Mouse (Mus musculus): ENCODE data around the gene Ap3m1. TPM values are rescaled to one million over a fixed set of nuclear protein-coding genes. Genes with fewer than 3 reads are reported as not detected.
A peak's percentile ranks its signal among the peaks of the same experiment; 100 is the strongest.

Ap3m1 gene
- polyA plus RNA-seq, 1 experiment = 30.1 TPM

- 29% methylated on average over 11 of the region's 11 CpGs for WGBS
- no peak for TF ChIP-seq POLR2A (IDR thresholded peaks at IDR 0.05; ENCODE audit: borderline replicate concordance, extremely low read depth, low read depth, low read length)
- TF ChIP-seq CTCF (IDR thresholded peaks at IDR 0.05; ENCODE audit: insufficient read depth, low read length) = no peak
- peak overlapping the region; percentile 2 for H3K4me3 ChIP-seq (replicated peaks; ENCODE audit: extremely low read depth, low read depth, low read length)
- DNase-seq = no peak
- peaks cover 13% of the 10 kb centered on the region for H3K4me1 ChIP-seq (ENCODE audit: control insufficient read depth, insufficient read depth, low read length)
Measured at GRCm38 (mm10) chr14:21074398-21075320, 22.4 kb upstream of the Ap3m1 start.

- no peak for TF ChIP-seq CTCF (IDR thresholded peaks at IDR 0.05; ENCODE audit: insufficient read depth, low read length)
- no peak for TF ChIP-seq POLR2A (IDR thresholded peaks at IDR 0.05; ENCODE audit: borderline replicate concordance, extremely low read depth, low read depth, low read length)
- WGBS = 53% methylated on average over 3 of the region's 3 CpGs
- H3K4me1 ChIP-seq (ENCODE audit: control insufficient read depth, insufficient read depth, low read length) = peaks cover 13% of the 10 kb centered on the region
- no peak for DNase-seq
- H3K4me3 ChIP-seq (replicated peaks; ENCODE audit: extremely low read depth, low read depth, low read length) = no peak overlapping the region
Measured at GRCm38 (mm10) chr14:21073981-21074380, 21.7 kb upstream of the Ap3m1 start.

GRCm38 (mm10) chr14:21069594-21069993 is 17.3 kb upstream of the Ap3m1 start:
- 82% methylated on average over 5 of the region's 5 CpGs for WGBS
- Histone ChIP-seq H3K4me1 (ENCODE audit: control insufficient read depth, insufficient read depth, low read length) (peaks cover 18% of the 10 kb centered on the region), H3K4me3 (replicated peaks; ENCODE audit: extremely low read depth, low read depth, low read length) (no peak overlapping the region)
- DNase-seq = no peak
- TF ChIP-seq POLR2A (IDR thresholded peaks at IDR 0.05; ENCODE audit: borderline replicate concordance, extremely low read depth, low read depth, low read length) = no peak

DNA sequence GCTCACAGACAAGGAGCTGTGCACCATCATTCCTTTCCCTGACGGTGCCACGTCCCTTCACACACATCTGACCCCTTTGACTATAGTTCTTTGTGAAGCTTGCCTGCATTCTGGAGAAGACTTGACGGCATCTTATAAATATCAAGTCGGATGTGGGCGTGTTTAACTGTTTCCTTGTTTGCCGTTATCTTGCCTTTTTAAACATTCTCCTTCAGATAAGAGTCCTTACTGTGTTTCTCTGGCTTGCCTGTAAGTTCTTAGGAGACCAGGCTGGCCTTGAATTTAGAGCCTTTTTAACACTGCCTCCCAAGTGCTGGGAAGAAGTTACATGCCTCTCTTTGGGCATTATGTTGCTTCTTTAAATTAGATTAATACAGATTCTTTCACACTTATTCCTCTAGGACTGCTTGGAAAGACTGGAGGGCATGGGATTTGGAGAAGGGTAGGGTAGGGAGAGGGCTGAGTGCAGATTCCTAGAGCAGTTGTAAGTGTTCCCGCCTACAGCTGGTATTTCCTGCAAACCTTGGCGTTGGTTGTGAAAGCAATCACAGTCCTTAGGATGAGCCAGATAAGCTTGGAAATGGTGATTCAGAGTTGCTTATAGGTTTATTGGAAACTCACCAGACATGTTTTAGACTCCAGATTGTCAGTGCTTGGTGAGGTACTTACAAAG is 13.3 kb upstream of the Ap3m1 start:
- Histone ChIP-seq H3K4me1 (ENCODE audit: control insufficient read depth, insufficient read depth, low read length) (peaks cover 20% of the 10 kb centered on the region), H3K4me3 (replicated peaks; ENCODE audit: extremely low read depth, low read depth, low read length) (no peak overlapping the region)
- no peak for DNase-seq
- WGBS = 23% methylated on average over 8 of the region's 8 CpGs
- TF ChIP-seq POLR2A (IDR thresholded peaks at IDR 0.05; ENCODE audit: borderline replicate concordance, extremely low read depth, low read depth, low read length) (no peak), CTCF (IDR thresholded peaks at IDR 0.05; ENCODE audit: insufficient read depth, low read length) (no peak)

GRCm38 (mm10) chr14:21064321-21064720 is 12.0 kb upstream of the Ap3m1 start:
- Histone ChIP-seq H3K4me1 (ENCODE audit: control insufficient read depth, insufficient read depth, low read length) (peaks cover 20% of the 10 kb centered on the region), H3K4me3 (replicated peaks; ENCODE audit: extremely low read depth, low read depth, low read length) (no peak overlapping the region)
- DNase-seq = no peak
- TF ChIP-seq POLR2A (IDR thresholded peaks at IDR 0.05; ENCODE audit: borderline replicate concordance, extremely low read depth, low read depth, low read length) (no peak), CTCF (IDR thresholded peaks at IDR 0.05; ENCODE audit: insufficient read depth, low read length) (no peak)
- WGBS = 16% methylated on average over 1 of the region's 1 CpGs

- Histone ChIP-seq H3K4me3 (replicated peaks; ENCODE audit: extremely low read depth, low read depth, low read length) (no peak overlapping the region), H3K4me1 (ENCODE audit: control insufficient read depth, insufficient read depth, low read length) (peaks cover 20% of the 10 kb centered on the region)
- DNase-seq = no peak
- WGBS = 49% methylated on average over 5 of the region's 5 CpGs
- TF ChIP-seq CTCF (IDR thresholded peaks at IDR 0.05; ENCODE audit: insufficient read depth, low read length) (no peak), POLR2A (IDR thresholded peaks at IDR 0.05; ENCODE audit: borderline replicate concordance, extremely low read depth, low read depth, low read length) (no peak)
Measured at GRCm38 (mm10) chr14:21062766-21063513, 10.6 kb upstream of the Ap3m1 start.

GRCm38 (mm10) chr14:21058972-21059371 is 6.7 kb upstream of the Ap3m1 start:
- no peak for DNase-seq
- Histone ChIP-seq H3K4me1 (ENCODE audit: control insufficient read depth, insufficient read depth, low read length) (peaks cover 6% of the 10 kb centered on the region), H3K4me3 (replicated peaks; ENCODE audit: extremely low read depth, low read depth, low read length) (no peak overlapping the region)
- WGBS = 86% methylated on average over 2 of the region's 2 CpGs
- TF ChIP-seq POLR2A (IDR thresholded peaks at IDR 0.05; ENCODE audit: borderline replicate concordance, extremely low read depth, low read depth, low read length) = no peak
- TF ChIP-seq CTCF (IDR thresholded peaks at IDR 0.05; ENCODE audit: insufficient read depth, low read length) = no peak

DNA sequence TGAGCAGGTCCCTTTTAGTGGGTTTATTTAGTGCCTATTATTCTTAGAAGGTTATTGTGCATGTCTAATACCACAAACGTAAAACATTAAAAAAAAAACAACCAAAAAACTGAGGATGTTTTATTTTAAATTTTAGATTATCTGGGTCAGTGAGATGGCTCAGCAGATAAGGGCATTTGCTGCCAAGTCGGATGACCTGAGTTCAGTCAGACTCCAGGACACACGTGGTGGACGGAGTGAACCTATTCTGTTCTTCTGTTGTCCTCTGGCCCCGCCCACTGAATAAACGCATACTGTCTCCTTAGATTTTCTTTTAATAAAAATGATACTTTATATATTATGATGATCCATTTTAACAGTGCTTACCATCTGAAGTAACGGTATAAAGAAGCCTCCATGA is 1.3 kb upstream of the Ap3m1 start:
- DNase-seq = no peak
- TF ChIP-seq POLR2A (IDR thresholded peaks at IDR 0.05; ENCODE audit: borderline replicate concordance, extremely low read depth, low read depth, low read length) (no peak), CTCF (IDR thresholded peaks at IDR 0.05; ENCODE audit: insufficient read depth, low read length) (no peak)
- 0 out of 2 replicates have a peak, but pooled peaks cover 2% of the 10 kb centered on the region for H3K4me1 ChIP-seq (ENCODE audit: control insufficient read depth, insufficient read depth, low read length)
- WGBS = 52% methylated on average over 7 of the region's 7 CpGs
- H3K4me3 ChIP-seq (replicated peaks; ENCODE audit: extremely low read depth, low read depth, low read length) = peak overlapping the region; percentile 11

- H3K4me1 ChIP-seq (ENCODE audit: control insufficient read depth, insufficient read depth, low read length) = peaks cover 2% of the 10 kb centered on the region; the same call in 1 of the 2 replicates
- 5% methylated on average over 8 of the region's 8 CpGs for WGBS
- DNase-seq = no peak
- TF ChIP-seq POLR2A (IDR thresholded peaks at IDR 0.05; ENCODE audit: borderline replicate concordance, extremely low read depth, low read depth, low read length) (no peak), CTCF (IDR thresholded peaks at IDR 0.05; ENCODE audit: insufficient read depth, low read length) (no peak)
- H3K4me3 ChIP-seq (replicated peaks; ENCODE audit: extremely low read depth, low read depth, low read length) = peak overlapping the region; percentile 86
Measured at GRCm38 (mm10) chr14:21053151-21053550, 843 bp upstream of the Ap3m1 start.
